Mouse (Mus musculus) ES-Bruce4 (cell line): ENCODE results near the gene Cryba4. TPM values are rescaled to one million over a fixed set of nuclear protein-coding genes. Genes with fewer than 3 reads are reported as not detected.

ENCODE experiments used
- H3K27ac ChIP-seq: 2 replicates; pipeline ENCODE4 v1.5.1; 2012; ENCODE audit warnings: low read length, inconsistent platforms; ENCODE audit not compliant: insufficient read depth
- H3K27me3 ChIP-seq: 2 replicates; pipeline ENCODE4 v1.6.1; 2012; ENCODE audit warnings: mild to moderate bottlenecking, low read length, inconsistent platforms; ENCODE audit not compliant: control insufficient read depth, poor library complexity, insufficient read depth, severe bottlenecking
- H3K36me3 ChIP-seq: 2 replicates; pipeline ENCODE4 v1.6.1; 2012; ENCODE audit warnings: inconsistent platforms, mild to moderate bottlenecking, low read length, moderate library complexity; ENCODE audit not compliant: control insufficient read depth, poor library complexity, insufficient read depth, severe bottlenecking
- H3K4me1 ChIP-seq: one replicate; pipeline ENCODE4 v1.8.1; 2011; ENCODE audit warnings: low read length; ENCODE audit not compliant: control insufficient read depth, insufficient read depth
- H3K4me3 ChIP-seq: 2 replicates; pipeline ENCODE4 v1.5.1; 2011; ENCODE audit warnings: low read depth, mild to moderate bottlenecking, low read length
- H3K9ac ChIP-seq: 2 replicates; pipeline ENCODE4 v1.6.1; 2012; ENCODE audit warnings: low read depth, mild to moderate bottlenecking, inconsistent platforms; ENCODE audit not compliant: poor library complexity, severe bottlenecking
- H3K9me3 ChIP-seq: replicated peaks from 2 replicates; pipeline ENCODE4 v1.6.1; 2012; ENCODE audit warnings: mild to moderate bottlenecking, low read length, inconsistent platforms; ENCODE audit not compliant: control insufficient read depth, poor library complexity, insufficient read depth, severe bottlenecking
- CTCF ChIP-seq: IDR thresholded peaks from one replicate; pipeline ENCODE4 v1.8.1; 2011; ENCODE audit warnings: low read depth, low read length
- EP300 ChIP-seq: IDR thresholded peaks from 2 replicates; pipeline ENCODE4 v1.6.1; 2011; ENCODE audit warnings: low read depth, low read length; ENCODE audit not compliant: insufficient read depth
- POLR2A ChIP-seq: IDR thresholded peaks from one replicate; pipeline ENCODE4 v1.8.1; 2011; ENCODE audit warnings: low read length; ENCODE audit not compliant: insufficient read depth
- polyA plus RNA-seq: library from polyadenylated mRNA; stranded (reverse); fragments of >200 nt; gene quantifications from 2 replicates; pipeline ENCODE4 v1.2.4, GENCODE M21; 2011; ENCODE audit warnings: low read depth; ENCODE audit not compliant: missing spikeins, insufficient read depth, insufficient read length

Gene Cryba4
- polyA plus RNA-seq, 1 experiment = not detected

DNA sequence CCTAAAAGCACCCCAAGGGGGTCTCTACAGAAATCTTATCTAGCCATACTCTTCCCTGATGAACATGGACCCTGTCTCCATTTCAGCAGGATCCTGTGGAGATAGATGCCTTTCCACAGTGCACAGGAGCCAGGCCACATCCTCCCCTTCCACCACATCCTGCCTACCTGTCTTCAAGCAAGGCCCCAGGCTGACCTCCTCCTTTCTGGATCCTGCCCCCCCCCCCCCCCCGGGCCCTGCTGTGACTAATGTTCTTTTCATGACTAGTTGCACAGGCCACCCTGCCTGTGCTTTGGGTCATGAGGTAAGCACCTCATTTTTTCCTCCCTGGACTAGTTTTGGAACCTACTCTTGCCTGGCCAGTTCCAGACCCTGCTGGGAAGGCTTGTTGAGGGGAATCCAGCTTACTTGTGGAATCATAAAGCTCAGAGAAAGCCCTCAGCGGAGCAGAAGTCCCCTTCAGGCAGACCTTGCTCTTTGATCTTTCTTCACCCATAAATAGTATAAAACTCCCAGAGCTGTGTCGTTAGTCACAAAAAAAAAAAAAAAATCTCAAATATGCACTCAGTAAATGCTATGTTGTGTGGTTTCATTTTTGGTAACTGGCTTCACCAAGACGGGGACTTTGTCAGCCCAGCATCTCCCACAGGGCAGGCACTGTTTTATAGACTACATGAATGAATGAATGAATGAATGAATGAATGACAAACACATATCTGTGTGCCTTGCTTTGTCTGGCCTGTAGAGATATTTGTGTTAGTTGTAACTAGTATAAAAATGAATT lies 22.9 kb upstream of the Cryba4 start:
- Histone ChIP-seq H3K4me1 (peaks cover 9% of the 10 kb centered on the region), H3K36me3 (no peaks in the 10 kb centered on the region), H3K27me3 (no peaks in the 10 kb centered on the region), H3K27ac (no peak overlapping the region), H3K9me3 (no peaks in the 10 kb centered on the region), H3K4me3 (no peak overlapping the region), H3K9ac (peak overlapping the region; percentile 45; the same call in 1 of the 2 replicates)
- no peak for TF ChIP-seq EP300
- TF ChIP-seq CTCF = no peak
- TF ChIP-seq POLR2A = no peak

DNA sequence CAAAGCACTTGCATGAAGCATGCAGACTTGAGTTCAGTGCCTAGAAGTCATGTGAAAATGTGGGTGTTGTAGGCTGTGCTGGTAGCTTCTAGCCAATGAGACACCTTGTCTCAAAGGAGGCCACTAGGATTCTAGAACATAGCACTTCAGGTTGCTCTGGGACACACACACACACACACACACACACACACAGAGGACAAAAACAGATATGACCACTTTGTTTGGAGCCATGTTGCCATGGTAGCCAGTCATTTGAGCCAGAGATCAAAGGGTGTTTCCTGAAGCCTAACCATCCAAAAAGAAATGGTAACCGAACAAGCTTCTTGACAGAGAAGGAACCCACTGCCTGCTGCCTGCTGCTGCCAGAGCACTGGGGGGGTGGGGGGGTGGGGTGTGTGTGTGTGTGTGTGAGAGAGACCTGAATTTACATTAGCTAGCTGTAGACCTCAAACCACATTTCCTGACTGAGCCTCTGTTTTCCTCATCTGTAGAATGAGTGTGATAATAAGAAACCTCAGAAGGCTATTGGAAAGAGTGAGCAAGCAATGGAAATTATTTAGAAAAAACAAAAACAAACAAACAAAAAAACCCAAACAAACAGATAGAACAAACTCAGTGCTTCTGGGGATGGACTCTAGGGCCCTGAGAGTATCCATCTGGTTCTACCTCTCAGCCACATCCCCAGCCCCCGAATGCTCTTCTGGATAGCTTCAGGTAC lies 21.6 kb upstream of the Cryba4 start:
- Histone ChIP-seq H3K27ac (no peak overlapping the region), H3K4me1 (peaks cover 6% of the 10 kb centered on the region)
- TF ChIP-seq POLR2A = no peak
- no peak for TF ChIP-seq EP300

GRCm38 (mm10) chr5:112272934-112273333 lies 20.6 kb upstream of the Cryba4 start:
- Histone ChIP-seq H3K9me3 (no peaks in the 10 kb centered on the region), H3K27me3 (no peaks in the 10 kb centered on the region), H3K9ac (no peak overlapping the region), H3K36me3 (no peaks in the 10 kb centered on the region), H3K4me3 (no peak overlapping the region), H3K27ac (no peak overlapping the region), H3K4me1 (no peaks in the 10 kb centered on the region)
- no peak for TF ChIP-seq CTCF
- TF ChIP-seq EP300 = no peak

More for the DNA sequence above, 21.6 kb upstream of the Cryba4 start:
- no peaks in the 10 kb centered on the region for H3K9me3 ChIP-seq
- no peaks in the 10 kb centered on the region for H3K27me3 ChIP-seq
- H3K4me3 ChIP-seq = no peak overlapping the region
- no peaks in the 10 kb centered on the region for H3K36me3 ChIP-seq
- no peak overlapping the region for H3K9ac ChIP-seq

- Histone ChIP-seq H3K27ac (no peak overlapping the region), H3K9me3 (no peaks in the 10 kb centered on the region), H3K27me3 (no peaks in the 10 kb centered on the region), H3K9ac (no peak overlapping the region), H3K4me1 (no peaks in the 10 kb centered on the region), H3K4me3 (no peak overlapping the region), H3K36me3 (no peaks in the 10 kb centered on the region)
- TF ChIP-seq EP300 = no peak
- no peak for TF ChIP-seq CTCF
- TF ChIP-seq POLR2A = no peak
Observed at GRCm38 (mm10) chr5:112270764-112271541, 18.6 kb upstream of the Cryba4 start.

GRCm38 (mm10) chr5:112266011-112266777 lies 13.9 kb upstream of the Cryba4 start:
- no peak overlapping the region for H3K4me3 ChIP-seq
- H3K9me3 ChIP-seq = no peaks in the 10 kb centered on the region
- no peak overlapping the region for H3K27ac ChIP-seq
- H3K27me3 ChIP-seq = no peaks in the 10 kb centered on the region
- H3K36me3 ChIP-seq = no peaks in the 10 kb centered on the region
- H3K4me1 ChIP-seq = peaks cover 3% of the 10 kb centered on the region
- TF ChIP-seq CTCF (no peak), POLR2A (no peak), EP300 (no peak)
- H3K9ac ChIP-seq = no peak overlapping the region
